Mouse (Mus musculus): Measurements from ENCODE around the gene Arsa. TPM values are rescaled to one million over a fixed set of nuclear protein-coding genes. Genes with fewer than 3 reads are reported as not detected.

The Arsa gene
- polyA plus RNA-seq, 1 experiment from 2014 or later, result 27.6 TPM

- no peaks in the 10 kb centered on the region; the same call in 1 of the 2 replicates for H3K27me3 ChIP-seq
- no peak overlapping the region for H3K4me3 ChIP-seq
- H3K9ac ChIP-seq, result no peak overlapping the region
- 92% methylated on average over 9 of the region's 9 CpGs for whole genome bisulfite sequencing
- H3K36me3 ChIP-seq, result peaks cover 13% of the 10 kb centered on the region; the same call in 1 of the 2 replicates
- peaks cover 10% of the 10 kb centered on the region; the same call in 1 of the 2 replicates for H3K4me1 ChIP-seq
- no peaks in the 10 kb centered on the region for H3K9me3 ChIP-seq
- ATAC-seq (ENCODE audit: insufficient number of reproducible peaks, low FRiP score, low TSS enrichment, low read depth), result no peak
- H3K27ac ChIP-seq, result no peak overlapping the region
- no peak overlapping the region for H3K4me2 ChIP-seq
Measured at GRCm38 (mm10) chr15:89504838-89505237, 27.6 kb upstream of the Arsa start.

GRCm38 (mm10) chr15:89501321-89501720 is 24.1 kb upstream of the Arsa start:
- H3K36me3 ChIP-seq, result peaks cover 7% of the 10 kb centered on the region; the same call in 1 of the 2 replicates
- ATAC-seq (ENCODE audit: insufficient number of reproducible peaks, low FRiP score, low TSS enrichment, low read depth), result no peak
- H3K27me3 ChIP-seq, result peaks cover 25% of the 10 kb centered on the region
- peaks cover 23% of the 10 kb centered on the region for H3K4me1 ChIP-seq
- no peak overlapping the region for H3K4me2 ChIP-seq
- no peak overlapping the region for H3K4me3 ChIP-seq
- H3K27ac ChIP-seq, result no peak overlapping the region
- WGBS, result 86% methylated on average over 3 of the region's 3 CpGs
- no peak overlapping the region for H3K9ac ChIP-seq
- no peaks in the 10 kb centered on the region for H3K9me3 ChIP-seq

GRCm38 (mm10) chr15:89500221-89500791 is 23.1 kb upstream of the Arsa start:
- Histone ChIP-seq H3K27me3 (peaks cover 25% of the 10 kb centered on the region), H3K4me1 (peaks cover 23% of the 10 kb centered on the region), H3K9ac (peak overlapping the region; percentile 65), H3K4me2 (peak overlapping the region; percentile 93), H3K4me3 (peak overlapping the region; percentile 77), H3K36me3 (peaks cover 5% of the 10 kb centered on the region; the same call in 1 of the 2 replicates), H3K9me3 (no peaks in the 10 kb centered on the region), H3K27ac (0 out of 2 replicates have a peak overlapping the region, but pooled peaks have one; percentile 57)
- WGBS, result 2% methylated on average over 35 of the region's 35 CpGs
- peak; percentile 20; the same call in 1 of the 2 replicates for ATAC-seq (ENCODE audit: insufficient number of reproducible peaks, low FRiP score, low TSS enrichment, low read depth)

- Histone ChIP-seq H3K4me1 (peaks cover 23% of the 10 kb centered on the region), H3K4me2 (peak overlapping the region; percentile 93), H3K27ac (peak overlapping the region; percentile 75), H3K27me3 (peaks cover 25% of the 10 kb centered on the region), H3K4me3 (peak overlapping the region; percentile 77), H3K36me3 (0 out of 2 replicates have a peak, but pooled peaks cover 4% of the 10 kb centered on the region), H3K9me3 (no peaks in the 10 kb centered on the region), H3K9ac (peak overlapping the region; percentile 65)
- ATAC-seq (ENCODE audit: insufficient number of reproducible peaks, low FRiP score, low TSS enrichment, low read depth), result peak; percentile 41
- WGBS, result under 1% methylated on average over 35 of the region's 60 CpGs
Measured at GRCm38 (mm10) chr15:89499784-89500220, 22.6 kb upstream of the Arsa start.

GRCm38 (mm10) chr15:89498961-89499688 is 21.9 kb upstream of the Arsa start, which contains the start of gene Shank3:
Gene Shank3, plus strand, starts transcription at chr15:89499623.
- under 1% methylated on average over 52 of the region's 72 CpGs for WGBS
- Histone ChIP-seq H3K9me3 (no peaks in the 10 kb centered on the region), H3K9ac (peak within 1 kb of the TSS; percentile 65), H3K4me2 (peak within 1 kb of the TSS; percentile 93), H3K4me1 (peaks cover 23% of the 10 kb centered on the region), H3K36me3 (0 out of 2 replicates have a peak, but pooled peaks cover 4% of the 10 kb centered on the region), H3K4me3 (peak within 1 kb of the TSS; percentile 77), H3K27me3 (peaks cover 25% of the 10 kb centered on the region), H3K27ac (peak within 1 kb of the TSS; percentile 75)
- ATAC-seq (ENCODE audit: insufficient number of reproducible peaks, low FRiP score, low TSS enrichment, low read depth), result peak; percentile 48; the same call in 1 of the 2 replicates

GRCm38 (mm10) chr15:89498049-89498960 is 21.1 kb upstream of the Arsa start:
- Histone ChIP-seq H3K4me2 (peak overlapping the region; percentile 93), H3K27ac (0 out of 2 replicates have a peak overlapping the region, but pooled peaks have one; percentile 57), H3K27me3 (peaks cover 25% of the 10 kb centered on the region), H3K4me1 (peaks cover 23% of the 10 kb centered on the region), H3K9me3 (no peaks in the 10 kb centered on the region), H3K4me3 (peak overlapping the region; percentile 77), H3K9ac (peak overlapping the region; percentile 65; the same call in 1 of the 2 replicates), H3K36me3 (0 out of 2 replicates have a peak, but pooled peaks cover 2% of the 10 kb centered on the region)
- 3% methylated on average over 40 of the region's 41 CpGs for WGBS
- 0 out of 2 replicates have a peak, but pooled peaks have one; percentile 7 for ATAC-seq (ENCODE audit: insufficient number of reproducible peaks, low FRiP score, low TSS enrichment, low read depth)

- no peaks in the 10 kb centered on the region for H3K9me3 ChIP-seq
- WGBS, result 36% methylated on average over 4 of the region's 4 CpGs
- no peak overlapping the region for H3K27ac ChIP-seq
- ATAC-seq (ENCODE audit: insufficient number of reproducible peaks, low FRiP score, low TSS enrichment, low read depth), result no peak; the same call in 1 of the 2 replicates
- peaks cover 23% of the 10 kb centered on the region for H3K4me1 ChIP-seq
- no peak overlapping the region for H3K4me2 ChIP-seq
- H3K4me3 ChIP-seq, result peak overlapping the region; percentile 77
- no peaks in the 10 kb centered on the region for H3K36me3 ChIP-seq
- H3K27me3 ChIP-seq, result peaks cover 25% of the 10 kb centered on the region
- no peak overlapping the region for H3K9ac ChIP-seq
Measured at GRCm38 (mm10) chr15:89497391-89498048, 20.3 kb upstream of the Arsa start.

GRCm38 (mm10) chr15:89496841-89497240 is 19.6 kb upstream of the Arsa start:
- Histone ChIP-seq H3K27me3 (peaks cover 25% of the 10 kb centered on the region), H3K9ac (no peak overlapping the region), H3K27ac (no peak overlapping the region), H3K4me1 (peaks cover 23% of the 10 kb centered on the region), H3K36me3 (no peaks in the 10 kb centered on the region), H3K4me2 (no peak overlapping the region), H3K4me3 (no peak overlapping the region), H3K9me3 (no peaks in the 10 kb centered on the region)
- WGBS, result 34% methylated on average over 2 of the region's 2 CpGs
- no peak for ATAC-seq (ENCODE audit: insufficient number of reproducible peaks, low FRiP score, low TSS enrichment, low read depth)

GRCm38 (mm10) chr15:89496131-89496530 is 18.9 kb upstream of the Arsa start:
- Histone ChIP-seq H3K27ac (no peak overlapping the region), H3K36me3 (no peaks in the 10 kb centered on the region), H3K4me1 (peaks cover 22% of the 10 kb centered on the region), H3K27me3 (peaks cover 25% of the 10 kb centered on the region), H3K4me3 (no peak overlapping the region), H3K4me2 (no peak overlapping the region), H3K9ac (no peak overlapping the region), H3K9me3 (no peaks in the 10 kb centered on the region)
- no peak for ATAC-seq (ENCODE audit: insufficient number of reproducible peaks, low FRiP score, low TSS enrichment, low read depth)
- 64% methylated on average over 4 of the region's 4 CpGs for WGBS

GRCm38 (mm10) chr15:89494970-89495369 is 17.7 kb upstream of the Arsa start:
- Histone ChIP-seq H3K27ac (no peak overlapping the region), H3K9ac (no peak overlapping the region), H3K9me3 (no peaks in the 10 kb centered on the region), H3K4me2 (no peak overlapping the region), H3K36me3 (no peaks in the 10 kb centered on the region), H3K4me1 (peaks cover 13% of the 10 kb centered on the region), H3K4me3 (no peak overlapping the region), H3K27me3 (peaks cover 25% of the 10 kb centered on the region)
- 76% methylated on average over 4 of the region's 4 CpGs for WGBS
- no peak for ATAC-seq (ENCODE audit: insufficient number of reproducible peaks, low FRiP score, low TSS enrichment, low read depth)

GRCm38 (mm10) chr15:89488611-89489117 is 11.4 kb upstream of the Arsa start:
- no peak overlapping the region for H3K9ac ChIP-seq
- no peak overlapping the region for H3K4me3 ChIP-seq
- no peaks in the 10 kb centered on the region for H3K9me3 ChIP-seq
- no peaks in the 10 kb centered on the region for H3K36me3 ChIP-seq
- no peak for ATAC-seq (ENCODE audit: insufficient number of reproducible peaks, low FRiP score, low TSS enrichment, low read depth)
- H3K4me1 ChIP-seq, result no peaks in the 10 kb centered on the region
- no peak overlapping the region for H3K4me2 ChIP-seq
- no peaks in the 10 kb centered on the region for H3K27me3 ChIP-seq
- H3K27ac ChIP-seq, result no peak overlapping the region
- WGBS, result 42% methylated on average over 14 of the region's 14 CpGs
